Mouse (Mus musculus) G1E (cell line): ENCODE results near the gene Mllt1.

Experiments used
- CTCF ChIP-seq: IDR thresholded peaks from 2 replicates; pipeline ENCODE4 v1.5.1; 2012; ENCODE audit warnings: low read depth, low read length, inconsistent platforms, mixed read lengths
- GATA1 ChIP-seq: IDR thresholded peaks from 2 replicates; pipeline ENCODE4 v1.6.1; 2012; ENCODE audit warnings: borderline replicate concordance, low read length, inconsistent platforms, mixed read lengths

- TF ChIP-seq CTCF (no peak), GATA1 (no peak)
Observed at GRCm38 (mm10) chr17:56913023-56913422, 22.2 kb downstream of the Mllt1 start.
